Mouse (Mus musculus) Patski (cell line): ENCODE results near the gene Krt222. TPM values are rescaled to one million over a fixed set of nuclear protein-coding genes. Genes with fewer than 3 reads are reported as not detected.

Source experiments
- ATAC-seq: fragments of 100-300 bp; one replicate; pipeline ENCODE4 v1.8.0; 2021
- CTCF ChIA-PET: fragments of 350-600 bp; sonication (Branson Sonifier 250); formaldehyde crosslinking; loops from one replicate; lab custom pipeline; 2022; ENCODE audit warnings: inconsistent platforms; lab: Charles Lee
- POLR2A ChIA-PET: fragments of 350-600 bp; sonication (Branson Sonifier 250); formaldehyde crosslinking; loops from one replicate; lab custom pipeline; 2022; ENCODE audit warnings: antibody characterized with exemption, inconsistent platforms; lab: Charles Lee
- DNase-seq: peaks from one replicate; pipeline ENCODE4 v3.0.0-alpha.2; 2011; ENCODE audit warnings: low read depth, low spot score
- H3K27me3 ChIP-seq: fragments of 371-371 bp; one replicate; pipeline ENCODE4 v1.5.1; 2021
- CTCF ChIP-seq: fragments of 100-300 bp; IDR thresholded peaks from one replicate; pipeline ENCODE4 v1.5.1; 2021
- in situ Hi-C: fragments of 300-500 bp; cut with MboI; formaldehyde crosslinking; loops from 3 replicates; pipeline ENCODE4 v1.11.1; 2018; ENCODE audit warnings: low pct_unique_long_range_greater_than_20kb, mixed read lengths
- polyA plus RNA-seq: library from polyadenylated mRNA; unstranded; gene quantifications from one replicate; pipeline ENCODE4 v1.2.3, GENCODE M21; 2021

Krt222 gene
- polyA plus RNA-seq, 1 experiment from 2014 or later, result 0.14 TPM

DNA sequence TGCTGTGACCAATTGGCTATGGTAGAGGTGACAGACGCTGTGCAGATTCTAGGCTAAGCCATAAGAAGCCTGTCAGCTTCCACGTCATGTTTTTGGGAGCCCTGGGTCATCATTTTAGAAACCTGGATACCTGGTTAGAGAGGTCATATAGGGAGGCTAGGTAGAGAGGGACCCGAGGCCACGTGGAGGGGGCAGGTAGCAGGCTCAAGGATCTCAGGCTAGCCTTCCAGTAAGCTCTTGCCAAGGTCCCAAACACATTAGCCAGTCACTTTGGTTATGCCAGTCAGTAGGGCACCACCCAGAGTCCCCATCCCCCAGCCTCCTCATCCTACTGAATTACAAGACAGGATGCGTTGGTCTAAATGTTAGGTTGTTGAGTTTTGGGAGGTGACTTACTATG, 1.8 kb downstream of the Krt222 start:
- ATAC-seq (no peak), DNase-seq (no peak)
- ChIA-PET CTCF (no interaction called here), POLR2A (no interaction called here)
- in situ Hi-C loops, result no loop called here
- no peak for TF ChIP-seq CTCF
- H3K27me3 ChIP-seq, result peaks cover 23% of the 10 kb centered on the region

DNA sequence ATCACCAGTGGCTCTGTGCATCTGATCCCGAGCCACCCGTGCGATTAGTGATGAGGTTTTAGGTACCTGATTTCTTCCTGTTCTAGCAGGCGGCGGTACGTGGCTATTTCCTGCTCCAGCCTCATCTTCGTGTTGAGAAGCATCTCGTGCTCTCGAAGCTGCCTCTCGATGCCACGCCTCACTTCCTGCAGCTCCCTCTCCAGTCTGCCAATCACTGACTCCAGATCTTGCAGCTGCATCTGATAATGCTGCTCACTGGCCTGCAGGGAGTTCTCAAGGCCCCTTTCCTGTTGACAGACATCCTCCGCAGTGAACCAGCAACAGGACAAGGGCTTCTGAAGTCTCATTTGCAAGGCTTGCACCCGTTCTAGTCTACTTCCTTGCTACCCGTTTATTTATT, 5.4 kb downstream of the Krt222 start:
- ATAC-seq, result no peak
- DNase-seq, result no peak
- in situ Hi-C loops, result no loop called here

GRCm38 (mm10) chr11:99231049-99231816, 12.7 kb downstream of the Krt222 start:
- no peak for ATAC-seq
- TF ChIP-seq CTCF, result no peak
- no peak for DNase-seq
- ChIA-PET CTCF (no interaction called here), POLR2A (no interaction called here)
- in situ Hi-C loops, result no loop called here
- H3K27me3 ChIP-seq, result no peaks in the 10 kb centered on the region

More for the DNA sequence above, 5.4 kb downstream of the Krt222 start:
- ChIA-PET POLR2A (no interaction called here), CTCF (no interaction called here)
- peaks cover 19% of the 10 kb centered on the region for H3K27me3 ChIP-seq
- TF ChIP-seq CTCF, result no peak

GRCm38 (mm10) chr11:99230261-99231048, 13.4 kb downstream of the Krt222 start, which contains the start of gene Smarce1:
TSS of gene Smarce1 (minus strand) at chr11:99231017.
- H3K27me3 ChIP-seq, result no peaks in the 10 kb centered on the region
- peak; percentile 74 for ATAC-seq
- in situ Hi-C loops, result no loop called here
- ChIA-PET POLR2A (interaction anchor here (1.0 to 1.2 kb wide), 2 partner anchors 9 to 24 kb away, joined by 4 to 6 read pairs; no protein-coding TSS in a partner anchor), CTCF (interaction anchor here (1.0 kb wide), 1 partner anchor 23 kb away, joined by 4 read pairs; no protein-coding TSS in a partner anchor)
- TF ChIP-seq CTCF, result no peak
- DNase-seq, result peak; percentile 35

DNA sequence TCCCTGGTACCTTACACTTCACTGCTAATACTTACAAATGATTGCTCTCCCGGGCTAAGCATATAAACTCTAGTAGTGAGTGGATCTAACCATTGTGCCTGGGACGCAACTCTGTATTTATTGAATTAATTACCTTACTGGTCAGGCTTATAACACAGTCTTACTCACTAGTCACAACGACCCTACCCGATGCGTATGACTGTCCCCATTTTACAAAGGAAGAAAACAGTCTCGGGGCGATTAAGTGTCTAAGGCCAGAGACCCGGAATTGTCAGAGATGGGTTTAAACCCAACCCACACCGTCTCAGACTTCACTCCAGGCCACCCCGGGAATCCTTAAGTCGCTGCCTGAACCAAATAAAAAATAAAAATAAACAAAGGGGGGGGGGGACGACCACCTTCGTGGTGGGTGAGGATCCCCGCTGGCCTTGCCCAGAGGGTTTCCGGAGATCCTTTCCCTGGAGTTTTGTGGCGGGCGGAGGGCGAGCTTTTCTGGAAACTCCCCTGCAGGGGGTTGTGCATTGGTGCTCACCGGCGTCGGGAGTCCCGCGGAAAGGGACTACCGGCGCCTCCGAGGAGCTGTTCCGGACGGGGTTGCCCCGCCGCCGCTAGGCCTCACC, 14.1 kb downstream of the Krt222 start:
- POLR2A ChIA-PET, result interaction anchor here (1.0 to 1.2 kb wide), 2 partner anchors 10 to 23 kb away, joined by 4 to 6 read pairs; no protein-coding TSS in a partner anchor
- DNase-seq (no peak), ATAC-seq (no peak)

GRCm38 (mm10) chr11:99226298-99226697, 17.6 kb downstream of the Krt222 start:
- no peak for TF ChIP-seq CTCF
- in situ Hi-C loops, result no loop called here
- no peaks in the 10 kb centered on the region for H3K27me3 ChIP-seq
- no peak for ATAC-seq
- DNase-seq, result no peak
- POLR2A ChIA-PET, result no interaction called here
- CTCF ChIA-PET, result no interaction called here

More for the DNA sequence above, 14.1 kb downstream of the Krt222 start:
- TF ChIP-seq CTCF, result no peak
- in situ Hi-C loops, result no loop called here
- CTCF ChIA-PET, result interaction anchor here (1.0 to 1.3 kb wide), 2 partner anchors 15 to 23 kb away, joined by 4 read pairs; no protein-coding TSS in a partner anchor
- no peaks in the 10 kb centered on the region for H3K27me3 ChIP-seq

DNA sequence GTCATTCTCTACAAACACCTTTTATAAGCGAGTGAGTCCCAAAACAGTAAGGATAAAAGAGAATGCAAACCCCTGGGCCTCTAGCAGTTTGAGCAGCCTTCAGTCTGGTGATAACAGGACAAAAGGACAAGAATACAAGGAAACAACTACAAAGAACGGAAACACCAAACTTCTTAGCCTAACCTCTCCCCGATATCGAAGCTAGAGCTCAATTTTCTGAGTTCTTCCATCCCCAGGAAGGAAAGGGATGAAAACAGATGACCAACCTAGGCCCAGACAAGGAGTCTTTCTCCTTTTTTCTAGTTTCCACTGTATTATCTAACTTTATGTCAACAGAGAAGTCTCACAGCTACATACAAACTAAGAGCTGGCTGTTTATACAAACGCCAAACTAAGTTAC, 20.6 kb downstream of the Krt222 start:
- ATAC-seq (no peak), DNase-seq (no peak)
- in situ Hi-C loops, result no loop called here
- ChIA-PET CTCF (interaction anchor here (1.5 kb wide), 1 partner anchor 17 kb away, joined by 4 read pairs; no protein-coding TSS in a partner anchor), POLR2A (no interaction called here)
- TF ChIP-seq CTCF, result no peak
- no peaks in the 10 kb centered on the region for H3K27me3 ChIP-seq

GRCm38 (mm10) chr11:99221811-99222210, 22.1 kb downstream of the Krt222 start:
- DNase-seq (no peak), ATAC-seq (peak; percentile 90)
- no peak for TF ChIP-seq CTCF
- ChIA-PET CTCF (no interaction called here), POLR2A (no interaction called here)
- H3K27me3 ChIP-seq, result no peaks in the 10 kb centered on the region
- in situ Hi-C loops, result no loop called here

GRCm38 (mm10) chr11:99217248-99217986, 26.5 kb downstream of the Krt222 start:
- DNase-seq (no peak), ATAC-seq (no peak)
- POLR2A ChIA-PET, result no interaction called here
- H3K27me3 ChIP-seq, result no peaks in the 10 kb centered on the region
- peak; percentile 38 for TF ChIP-seq CTCF
- in situ Hi-C loops, result no loop called here
- CTCF ChIA-PET, result no interaction called here

- ChIA-PET CTCF (no interaction called here), POLR2A (interaction anchor here (0.6 kb wide), 1 partner anchor 22 kb away, joined by 3 read pairs; no protein-coding TSS in a partner anchor)
- H3K27me3 ChIP-seq, result no peaks in the 10 kb centered on the region
- DNase-seq, result no peak
- no peak for TF ChIP-seq CTCF
- in situ Hi-C loops, result no loop called here
- ATAC-seq, result no peak
These were observed 27.7 kb downstream of the Krt222 start for GRCm38 (mm10) chr11:99216181-99216580.
